Mouse (Mus musculus) liver, embryonic 11.5 days (tissue): ENCODE measurements around the gene Znrf3. TPM values are rescaled to one million over a fixed set of nuclear protein-coding genes. Genes with fewer than 3 reads are reported as not detected.
A peak's percentile ranks its signal among the peaks of the same experiment; 100 is the strongest.

Source experiments
- ATAC-seq: fragments of 200-750 bp; cut with Nextera tagmentation; replicated peaks from 2 replicates; pipeline ENCODE4 v1.8.0; 2017; ENCODE audit warnings: moderate number of reproducible peaks, mild to moderate bottlenecking, moderate TSS enrichment, moderate library complexity; ENCODE audit not compliant: low FRiP score
- DNase-seq: peaks from one replicate; pipeline ENCODE4 v3.0.0-alpha.2; 2017; ENCODE audit warnings: low spot score
- H3K27ac ChIP-seq: fragments of 300-500 bp; sonication (generic); 2 replicates; pipeline ENCODE4 v1.5.1; 2014; ENCODE audit warnings: mild to moderate bottlenecking, low read depth, low read length, control low read depth
- H3K27me3 ChIP-seq: fragments of 300-500 bp; sonication (generic); replicated peaks from 2 replicates; pipeline ENCODE4 v1.6.1; 2014; ENCODE audit warnings: low read length, mixed read lengths; ENCODE audit not compliant: control insufficient read depth, insufficient read depth
- H3K36me3 ChIP-seq: fragments of 300-500 bp; sonication (generic); 2 replicates; pipeline ENCODE4 v1.6.1; 2014; ENCODE audit warnings: mild to moderate bottlenecking, low read length, moderate library complexity, mixed read lengths; ENCODE audit not compliant: control insufficient read depth, insufficient read depth
- H3K4me1 ChIP-seq: fragments of 300-500 bp; sonication (generic); replicated peaks from 2 replicates; pipeline ENCODE4 v1.6.1; 2014; ENCODE audit warnings: low read length, mixed read lengths; ENCODE audit not compliant: control insufficient read depth, insufficient read depth
- H3K4me2 ChIP-seq: fragments of 300-500 bp; sonication (generic); 2 replicates; pipeline ENCODE4 v1.6.1; 2014; ENCODE audit warnings: mild to moderate bottlenecking, control low read depth, moderate library complexity
- H3K4me3 ChIP-seq: fragments of 300-500 bp; sonication (generic); 2 replicates; pipeline ENCODE4 v1.5.1; 2014; ENCODE audit warnings: low read depth, low read length, control low read depth
- H3K9ac ChIP-seq: fragments of 300-500 bp; sonication (generic); 2 replicates; pipeline ENCODE4 v1.6.1; 2014; ENCODE audit warnings: low read depth, low read length, control low read depth
- H3K9me3 ChIP-seq: fragments of 300-500 bp; sonication (generic); 2 replicates; pipeline ENCODE4 v1.6.1; 2016; ENCODE audit warnings: low read length, inconsistent platforms, mixed read lengths; ENCODE audit not compliant: control insufficient read depth
- WGBS: fragments of 180-500 bp; shearing (Covaris S2); extraction: QIAGEN DNeasy Blood & Tissue Kit; methylation state at CpG from one replicate; pipeline ENCODE4 v1.1.7; 2014; 5-methylcytosine and 5-hydroxymethylcytosine counted together
- polyA plus RNA-seq: library from polyadenylated mRNA; unstranded; fragments of >200 nt; fragmentation: Nextera tagmentation; extraction: Ambion mirVana; gene quantifications from 2 replicates; pipeline ENCODE4 v1.2.1, GENCODE M21; 2014

Znrf3 gene
- polyA plus RNA-seq, 1 experiment from 2014 or later = 9.0 TPM

GRCm38 (mm10) chr11:5390969-5391831, 53.4 kb downstream of the Znrf3 start:
- DNase-seq = no peak
- Histone ChIP-seq H3K27me3 (no peaks in the 10 kb centered on the region), H3K4me2 (peak overlapping the region; percentile 12; the same call in 1 of the 2 replicates), H3K9ac (no peak overlapping the region), H3K27ac (no peak overlapping the region), H3K4me3 (no peak overlapping the region), H3K9me3 (no peaks in the 10 kb centered on the region), H3K36me3 (no peaks in the 10 kb centered on the region), H3K4me1 (peaks cover 3% of the 10 kb centered on the region; the same call in 1 of the 2 replicates)
- 31% methylated on average over 4 of the region's 4 CpGs for WGBS
- ATAC-seq = no peak

- WGBS = 83% methylated on average over 2 of the region's 2 CpGs
- H3K27ac ChIP-seq = no peak overlapping the region
- ATAC-seq (no peak), DNase-seq (peak; percentile 6)
- H3K4me2 ChIP-seq = no peak overlapping the region
- no peaks in the 10 kb centered on the region for H3K36me3 ChIP-seq
- H3K9me3 ChIP-seq = no peaks in the 10 kb centered on the region
- no peaks in the 10 kb centered on the region for H3K4me1 ChIP-seq
- H3K27me3 ChIP-seq = no peaks in the 10 kb centered on the region
- no peak overlapping the region for H3K4me3 ChIP-seq
- no peak overlapping the region for H3K9ac ChIP-seq
Observed at GRCm38 (mm10) chr11:5382652-5383051, 62.0 kb downstream of the Znrf3 start.

- ATAC-seq (no peak), DNase-seq (no peak)
- H3K9ac ChIP-seq = no peak overlapping the region
- no peaks in the 10 kb centered on the region for H3K36me3 ChIP-seq
- H3K9me3 ChIP-seq = no peaks in the 10 kb centered on the region
- no peak overlapping the region for H3K4me3 ChIP-seq
- 88% methylated on average over 5 of the region's 5 CpGs for WGBS
- H3K4me1 ChIP-seq = no peaks in the 10 kb centered on the region
- no peak overlapping the region for H3K27ac ChIP-seq
- H3K4me2 ChIP-seq = no peak overlapping the region
- no peaks in the 10 kb centered on the region for H3K27me3 ChIP-seq
Observed at GRCm38 (mm10) chr11:5381226-5381625, 63.4 kb downstream of the Znrf3 start.

- Histone ChIP-seq H3K9ac (no peak overlapping the region), H3K9me3 (no peaks in the 10 kb centered on the region), H3K27me3 (no peaks in the 10 kb centered on the region), H3K4me3 (no peak overlapping the region), H3K36me3 (no peaks in the 10 kb centered on the region), H3K4me2 (no peak overlapping the region), H3K4me1 (no peaks in the 10 kb centered on the region), H3K27ac (no peak overlapping the region)
- 69% methylated on average over 3 of the region's 3 CpGs for WGBS
- no peak for ATAC-seq
- DNase-seq = no peak
Observed at GRCm38 (mm10) chr11:5380275-5380674, 64.4 kb downstream of the Znrf3 start.

- ATAC-seq (no peak), DNase-seq (peak; percentile 29)
- H3K9ac ChIP-seq = no peak overlapping the region
- no peak overlapping the region for H3K27ac ChIP-seq
- H3K27me3 ChIP-seq = no peaks in the 10 kb centered on the region
- no peak overlapping the region for H3K4me3 ChIP-seq
- no peaks in the 10 kb centered on the region for H3K36me3 ChIP-seq
- WGBS = 36% methylated on average over 10 of the region's 10 CpGs
- no peaks in the 10 kb centered on the region for H3K9me3 ChIP-seq
- H3K4me2 ChIP-seq = no peak overlapping the region
- no peaks in the 10 kb centered on the region for H3K4me1 ChIP-seq
Observed at GRCm38 (mm10) chr11:5369176-5369575, 75.5 kb downstream of the Znrf3 start.

GRCm38 (mm10) chr11:5368492-5368891, 76.2 kb downstream of the Znrf3 start:
- ATAC-seq = no peak
- Histone ChIP-seq H3K36me3 (no peaks in the 10 kb centered on the region), H3K9me3 (no peaks in the 10 kb centered on the region), H3K27ac (no peak overlapping the region), H3K4me2 (no peak overlapping the region), H3K9ac (no peak overlapping the region), H3K27me3 (no peaks in the 10 kb centered on the region), H3K4me1 (no peaks in the 10 kb centered on the region), H3K4me3 (no peak overlapping the region)
- no peak for DNase-seq

- DNase-seq (no peak), ATAC-seq (no peak)
- H3K27me3 ChIP-seq = no peaks in the 10 kb centered on the region
- no peak overlapping the region for H3K27ac ChIP-seq
- H3K9me3 ChIP-seq = no peaks in the 10 kb centered on the region
- WGBS = 94% methylated on average over 2 of the region's 2 CpGs
- no peaks in the 10 kb centered on the region for H3K36me3 ChIP-seq
- no peak overlapping the region for H3K4me3 ChIP-seq
- H3K4me1 ChIP-seq = no peaks in the 10 kb centered on the region
- no peak overlapping the region for H3K9ac ChIP-seq
- no peak overlapping the region for H3K4me2 ChIP-seq
Observed at GRCm38 (mm10) chr11:5355266-5355764, 89.3 kb downstream of the Znrf3 start.

- ATAC-seq = no peak
- Histone ChIP-seq H3K4me3 (no peak overlapping the region), H3K36me3 (no peaks in the 10 kb centered on the region), H3K27ac (no peak overlapping the region), H3K9me3 (no peaks in the 10 kb centered on the region), H3K9ac (no peak overlapping the region), H3K4me1 (no peaks in the 10 kb centered on the region), H3K4me2 (no peak overlapping the region), H3K27me3 (no peaks in the 10 kb centered on the region)
- DNase-seq = no peak
- 91% methylated on average over 1 of the region's 1 CpGs for WGBS
Observed at GRCm38 (mm10) chr11:5354753-5355152, 89.9 kb downstream of the Znrf3 start.

- no peaks in the 10 kb centered on the region for H3K9me3 ChIP-seq
- ATAC-seq (no peak), DNase-seq (no peak)
- no peak overlapping the region for H3K4me3 ChIP-seq
- H3K9ac ChIP-seq = no peak overlapping the region
- H3K27me3 ChIP-seq = no peaks in the 10 kb centered on the region
- no peak overlapping the region for H3K27ac ChIP-seq
- no peak overlapping the region for H3K4me2 ChIP-seq
- no peaks in the 10 kb centered on the region for H3K36me3 ChIP-seq
- no peaks in the 10 kb centered on the region; the same call in 1 of the 2 replicates for H3K4me1 ChIP-seq
Observed at GRCm38 (mm10) chr11:5353032-5353431, 91.6 kb downstream of the Znrf3 start.
